Mouse (Mus musculus) limb, embryonic 15.5 days (tissue): ENCODE measurements around the gene Rmnd5b. TPM values are rescaled to one million over a fixed set of nuclear protein-coding genes. Genes with fewer than 3 reads are reported as not detected.
A peak's percentile ranks its signal among the peaks of the same experiment; 100 is the strongest.

Experiments
- ATAC-seq: fragments of 200-750 bp; cut with Nextera tagmentation; 2 replicates; pipeline ENCODE4 v1.8.0; 2017; ENCODE audit warnings: low read depth, moderate TSS enrichment; ENCODE audit not compliant: insufficient number of reproducible peaks, low FRiP score, low TSS enrichment
- H3K27ac ChIP-seq: fragments of 300-500 bp; sonication (generic); 2 replicates; pipeline ENCODE4 v1.5.1; 2015; ENCODE audit warnings: moderate library complexity, mild to moderate bottlenecking, inconsistent platforms
- H3K27me3 ChIP-seq: fragments of 300-500 bp; sonication (generic); 2 replicates; pipeline ENCODE4 v1.6.1; 2015; ENCODE audit warnings: inconsistent platforms
- H3K36me3 ChIP-seq: fragments of 300-500 bp; sonication (generic); 2 replicates; pipeline ENCODE4 v1.6.1; 2015; ENCODE audit warnings: inconsistent platforms
- H3K4me1 ChIP-seq: fragments of 300-500 bp; sonication (generic); 2 replicates; pipeline ENCODE4 v1.6.1; 2015; ENCODE audit warnings: inconsistent platforms
- H3K4me2 ChIP-seq: fragments of 300-500 bp; sonication (generic); 2 replicates; pipeline ENCODE4 v1.6.1; 2015; ENCODE audit warnings: mild to moderate bottlenecking, inconsistent platforms
- H3K4me3 ChIP-seq: fragments of 300-500 bp; sonication (generic); 2 replicates; pipeline ENCODE4 v1.5.1; 2015; ENCODE audit warnings: mild to moderate bottlenecking, inconsistent platforms
- H3K9ac ChIP-seq: fragments of 300-500 bp; sonication (generic); 2 replicates; pipeline ENCODE4 v1.6.1; 2015; ENCODE audit warnings: inconsistent platforms
- H3K9me3 ChIP-seq: fragments of 300-500 bp; sonication (generic); 2 replicates; pipeline ENCODE4 v1.6.1; 2016; ENCODE audit warnings: inconsistent platforms
- WGBS: fragments of 180-500 bp; shearing (Covaris S2); methylation state at CpG from one replicate; pipeline ENCODE4 v1.1.7; 2015; 5-methylcytosine and 5-hydroxymethylcytosine counted together
- polyA plus RNA-seq: library from polyadenylated mRNA; unstranded; fragments of >200 nt; fragmentation: Nextera tagmentation; extraction: Ambion mirVana; gene quantifications from 2 replicates; pipeline ENCODE4 v1.2.1, GENCODE M21; 2015

Rmnd5b gene
- polyA plus RNA-seq, 1 experiment from 2014 or later, result 53.2 TPM

DNA sequence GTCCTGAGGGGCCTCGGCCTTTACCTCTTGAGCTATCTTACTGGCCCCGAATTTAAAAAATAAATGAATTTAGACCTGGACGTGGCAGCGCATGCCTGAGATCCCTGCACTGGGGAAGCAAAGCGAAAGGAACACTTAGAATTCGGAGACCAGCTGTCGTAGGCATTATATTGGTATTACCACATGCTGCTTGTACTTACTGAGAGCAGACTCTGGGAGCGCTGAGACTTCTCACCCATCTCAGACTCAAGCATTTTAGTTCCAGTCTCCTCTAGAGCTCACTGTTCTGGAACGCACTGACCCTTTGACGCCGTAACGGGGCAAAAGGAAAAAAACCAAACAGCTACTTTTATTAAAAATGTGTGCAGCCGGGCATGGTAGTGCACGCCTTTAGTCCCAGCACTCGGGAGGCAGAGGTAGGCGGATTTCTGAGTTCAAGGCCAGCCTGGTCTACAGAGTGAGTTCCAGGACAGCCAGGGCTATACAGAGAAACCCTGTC, 26.2 kb upstream of the Rmnd5b start:
- no peaks in the 10 kb centered on the region for H3K36me3 ChIP-seq
- no peak overlapping the region for H3K9ac ChIP-seq
- no peak overlapping the region for H3K4me3 ChIP-seq
- H3K27me3 ChIP-seq, result no peaks in the 10 kb centered on the region
- H3K27ac ChIP-seq, result no peak overlapping the region
- no peak overlapping the region for H3K4me2 ChIP-seq
- H3K4me1 ChIP-seq, result peaks cover 21% of the 10 kb centered on the region
- no peaks in the 10 kb centered on the region for H3K9me3 ChIP-seq
- ATAC-seq, result no peak
- 75% methylated on average over 16 of the region's 16 CpGs for WGBS

DNA sequence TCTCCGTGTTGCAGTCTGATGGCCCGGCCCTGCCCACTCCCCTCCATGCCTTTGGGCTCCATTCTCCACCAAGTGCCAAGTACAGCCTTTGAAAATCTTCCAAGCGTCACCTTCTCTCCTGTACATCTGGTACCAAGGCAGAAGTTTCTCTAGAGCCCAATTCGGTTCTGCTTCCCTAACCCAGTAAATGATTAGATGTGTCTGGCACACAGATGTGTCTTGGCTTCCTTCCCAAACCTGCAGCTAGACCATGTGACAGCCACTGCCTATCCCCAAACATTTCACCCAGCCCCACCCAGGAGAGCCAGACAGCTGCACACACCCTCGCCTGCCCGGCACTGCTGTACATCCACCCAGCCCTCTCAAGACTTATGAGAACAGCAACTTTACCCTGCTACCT, 23.0 kb upstream of the Rmnd5b start:
- H3K36me3 ChIP-seq, result peaks cover 11% of the 10 kb centered on the region; the same call in 1 of the 2 replicates
- peak overlapping the region; percentile 74 for H3K27ac ChIP-seq
- no peaks in the 10 kb centered on the region for H3K9me3 ChIP-seq
- H3K4me3 ChIP-seq, result no peak overlapping the region
- H3K4me1 ChIP-seq, result peaks cover 22% of the 10 kb centered on the region
- 9% methylated on average over 6 of the region's 6 CpGs for WGBS
- ATAC-seq, result peak; percentile 79
- no peaks in the 10 kb centered on the region for H3K27me3 ChIP-seq
- H3K4me2 ChIP-seq, result no peak overlapping the region; the same call in 1 of the 2 replicates
- H3K9ac ChIP-seq, result no peak overlapping the region

DNA sequence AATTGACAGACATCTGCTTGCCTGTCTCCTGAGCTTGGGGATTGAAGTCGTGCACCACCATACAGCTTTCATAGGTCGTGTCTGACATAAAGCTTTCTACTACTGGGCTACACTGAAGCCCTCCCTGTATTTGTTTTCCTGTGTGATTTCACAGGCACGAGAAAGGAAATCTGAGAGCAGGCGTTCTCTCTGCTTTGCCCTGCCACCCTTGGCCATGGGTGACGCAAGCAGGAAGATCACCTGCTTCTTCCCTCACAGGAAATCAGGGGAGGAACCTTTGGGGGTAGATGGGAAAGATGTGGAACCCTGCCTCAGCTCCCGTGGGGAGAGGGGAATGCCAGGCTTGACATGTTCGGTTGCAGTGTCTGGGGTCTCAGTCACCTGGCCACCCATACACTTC, 22.6 kb upstream of the Rmnd5b start:
- Histone ChIP-seq H3K27me3 (no peaks in the 10 kb centered on the region), H3K9me3 (no peaks in the 10 kb centered on the region), H3K4me2 (no peak overlapping the region; the same call in 1 of the 2 replicates), H3K4me1 (peaks cover 22% of the 10 kb centered on the region), H3K36me3 (peaks cover 11% of the 10 kb centered on the region; the same call in 1 of the 2 replicates), H3K9ac (no peak overlapping the region), H3K4me3 (no peak overlapping the region), H3K27ac (peak overlapping the region; percentile 67)
- 20% methylated on average over 7 of the region's 7 CpGs for WGBS
- no peak for ATAC-seq

DNA sequence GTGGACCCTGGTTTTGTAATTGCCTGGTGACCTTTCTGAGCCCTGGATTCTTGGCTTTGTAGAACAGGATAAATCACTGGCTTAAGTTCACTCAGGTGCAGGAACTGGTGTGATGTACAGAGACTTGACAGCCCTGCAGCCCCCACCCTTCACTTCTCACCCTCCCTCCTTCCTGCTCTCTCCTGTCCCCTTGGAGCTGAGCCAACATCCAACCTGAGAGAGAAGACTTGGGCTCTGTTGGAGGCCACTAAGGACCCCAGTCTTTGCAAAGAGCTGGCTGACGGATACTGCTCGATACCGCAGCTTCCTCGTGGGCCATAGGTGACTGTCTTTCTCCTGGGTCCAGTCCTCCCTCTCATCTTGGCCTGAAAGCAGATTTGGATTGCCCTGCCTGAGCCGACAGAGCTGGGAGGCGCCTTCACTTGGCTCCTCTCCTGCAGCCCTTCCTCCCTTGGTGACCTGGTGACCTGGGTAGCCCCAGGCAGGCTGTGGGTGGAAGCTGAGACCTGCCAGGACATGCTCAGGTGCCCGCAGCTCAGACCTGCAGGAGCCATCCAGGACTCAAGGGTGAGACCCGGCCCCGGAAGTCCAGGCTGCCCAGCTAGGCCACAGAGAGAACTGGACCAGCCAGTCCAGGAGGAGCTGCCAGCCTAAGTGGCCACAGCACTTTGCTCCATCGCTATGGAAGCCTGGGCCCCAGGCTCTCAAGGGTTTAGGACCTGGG, 21.3 kb upstream of the Rmnd5b start:
- H3K27me3 ChIP-seq, result no peaks in the 10 kb centered on the region
- no peak overlapping the region for H3K4me3 ChIP-seq
- 71% methylated on average over 10 of the region's 10 CpGs for WGBS
- H3K27ac ChIP-seq, result no peak overlapping the region
- H3K36me3 ChIP-seq, result peaks cover 11% of the 10 kb centered on the region; the same call in 1 of the 2 replicates
- no peak overlapping the region for H3K4me2 ChIP-seq
- no peak for ATAC-seq
- no peak overlapping the region for H3K9ac ChIP-seq
- peaks cover 22% of the 10 kb centered on the region for H3K4me1 ChIP-seq
- no peaks in the 10 kb centered on the region for H3K9me3 ChIP-seq

DNA sequence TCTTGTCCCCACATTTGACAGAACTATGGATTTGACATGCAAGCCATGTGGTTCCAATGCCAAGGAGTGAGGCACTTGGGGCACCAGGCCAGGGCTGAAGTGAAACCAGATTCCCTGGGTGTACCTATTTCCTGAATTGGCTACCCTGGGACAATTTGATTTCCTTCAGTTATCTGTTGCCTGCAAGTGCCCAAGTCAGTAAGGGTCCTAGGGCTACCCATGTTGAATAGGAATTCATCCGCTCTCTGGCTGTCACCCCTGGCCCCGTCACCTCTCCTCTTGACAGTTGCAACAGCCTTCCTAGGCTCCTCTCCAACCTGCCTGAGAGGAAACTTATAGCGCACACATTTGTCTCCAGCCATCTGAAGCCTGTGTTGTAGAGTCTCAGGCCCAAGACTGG, 19.2 kb upstream of the Rmnd5b start:
- Histone ChIP-seq H3K9me3 (no peaks in the 10 kb centered on the region), H3K27me3 (no peaks in the 10 kb centered on the region)

DNA sequence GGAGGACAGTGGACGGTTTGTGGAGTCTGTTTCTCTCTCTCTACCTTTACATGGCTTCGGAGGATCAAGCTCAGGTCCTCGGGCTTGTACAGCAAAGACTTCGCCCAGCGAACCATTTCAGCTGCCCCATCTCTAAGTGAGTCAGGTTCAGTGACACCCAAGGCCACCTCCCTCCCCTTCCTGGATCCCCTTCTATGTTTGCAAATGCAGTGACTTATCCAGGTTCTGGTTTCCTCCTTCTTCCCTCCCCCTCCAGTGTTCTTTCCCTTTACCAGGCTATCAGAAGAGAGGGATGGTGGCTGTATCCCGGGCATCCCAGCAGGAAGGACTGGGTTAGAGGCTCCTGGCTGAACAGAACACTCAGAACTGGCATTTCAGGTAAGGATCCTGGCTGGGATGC, 18.0 kb upstream of the Rmnd5b start:
- no peak for ATAC-seq
- 83% methylated on average over 6 of the region's 6 CpGs for WGBS
- H3K27ac ChIP-seq, result no peak overlapping the region

More for the DNA sequence above, 19.2 kb upstream of the Rmnd5b start:
- Histone ChIP-seq H3K27ac (no peak overlapping the region), H3K4me1 (peaks cover 29% of the 10 kb centered on the region), H3K36me3 (peaks cover 11% of the 10 kb centered on the region; the same call in 1 of the 2 replicates), H3K9ac (no peak overlapping the region), H3K4me2 (no peak overlapping the region), H3K4me3 (no peak overlapping the region)
- WGBS, result 94% methylated on average over 3 of the region's 3 CpGs
- ATAC-seq, result no peak

DNA sequence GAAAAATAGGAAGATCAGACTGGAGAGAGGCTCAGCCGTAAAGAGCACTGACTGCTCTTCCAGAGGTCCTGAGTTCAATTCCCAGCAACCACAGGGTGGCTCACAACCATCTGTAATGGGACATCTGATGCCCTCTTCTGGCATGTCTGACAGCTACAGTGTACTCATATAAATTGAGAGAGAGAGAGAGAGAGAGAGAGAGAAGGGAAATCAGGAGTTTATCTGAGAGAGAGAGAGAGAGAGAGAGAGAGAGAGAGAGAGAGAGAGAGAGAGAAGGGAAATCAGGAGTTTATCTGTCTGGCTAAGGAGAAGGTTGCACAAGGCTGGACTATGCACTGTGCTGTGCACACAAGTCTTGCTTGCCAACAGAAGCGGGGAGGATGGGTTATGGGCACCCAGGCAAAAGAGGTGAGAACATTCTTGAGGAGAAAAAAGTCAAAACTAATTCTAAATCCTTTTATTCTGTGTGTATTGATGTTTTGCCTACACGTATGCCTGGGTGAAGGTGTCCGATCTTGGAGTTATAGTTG, 17.3 kb upstream of the Rmnd5b start:
- Histone ChIP-seq H3K4me3 (no peak overlapping the region), H3K27ac (no peak overlapping the region), H3K27me3 (no peaks in the 10 kb centered on the region), H3K36me3 (peaks cover 11% of the 10 kb centered on the region; the same call in 1 of the 2 replicates), H3K9me3 (no peaks in the 10 kb centered on the region), H3K9ac (no peak overlapping the region), H3K4me2 (no peak overlapping the region), H3K4me1 (peaks cover 30% of the 10 kb centered on the region)
- ATAC-seq, result no peak
- WGBS, result 92% methylated on average over 4 of the region's 4 CpGs

More for the DNA sequence above, 18.0 kb upstream of the Rmnd5b start:
- H3K4me3 ChIP-seq, result no peak overlapping the region
- H3K9ac ChIP-seq, result no peak overlapping the region
- peaks cover 32% of the 10 kb centered on the region for H3K4me1 ChIP-seq
- no peaks in the 10 kb centered on the region for H3K9me3 ChIP-seq
- H3K36me3 ChIP-seq, result peaks cover 11% of the 10 kb centered on the region; the same call in 1 of the 2 replicates
- no peaks in the 10 kb centered on the region for H3K27me3 ChIP-seq
- no peak overlapping the region for H3K4me2 ChIP-seq

DNA sequence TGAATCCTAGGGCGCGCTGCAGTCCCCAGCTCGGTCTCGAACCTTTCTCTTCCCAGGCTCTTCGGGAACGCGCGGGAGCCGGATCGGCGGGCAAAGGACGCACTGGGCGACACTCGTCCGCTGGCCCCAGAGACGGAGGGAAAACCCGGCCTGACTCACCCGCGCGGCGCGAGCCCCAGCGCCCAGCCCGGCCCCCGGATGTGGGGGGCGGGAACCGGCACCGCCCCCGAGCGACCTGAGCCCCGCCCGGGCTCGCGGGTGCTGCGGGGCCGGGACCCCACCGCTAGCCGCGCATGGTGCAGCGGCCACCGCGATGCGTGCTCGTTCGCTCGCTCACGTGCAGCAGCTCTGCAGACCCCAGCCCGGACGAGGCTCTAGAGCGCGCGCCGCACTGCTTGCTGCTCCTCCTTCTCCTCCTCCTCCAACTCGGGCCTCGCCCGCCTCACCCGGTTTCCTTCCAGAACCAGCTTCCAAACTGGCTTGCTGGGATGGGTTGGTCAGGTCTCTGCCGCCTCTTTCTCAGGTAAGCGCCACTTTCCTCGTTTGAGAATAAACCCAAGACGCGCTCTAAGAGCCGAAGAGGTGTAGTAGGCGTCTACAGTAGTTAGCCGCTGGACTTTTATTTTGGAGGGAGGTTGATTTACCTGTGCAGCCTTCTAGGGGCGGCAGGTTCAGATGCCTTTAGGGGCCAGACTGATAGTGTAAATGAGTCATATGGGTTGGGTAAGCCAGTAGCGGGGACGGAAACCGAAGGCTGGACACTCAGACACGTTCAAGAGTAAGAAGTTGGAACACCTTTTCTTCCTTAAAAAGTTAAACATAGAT, 15.2 kb upstream of the Rmnd5b start, which contains the start of the genes N4bp3 and D930048N14Rik:
N4bp3 (minus strand) TSS at position 152 of the 825 bp plus-strand sequence.
D930048N14Rik (plus strand) TSS at position 264 of the 825 bp plus-strand sequence.
- H3K27me3 ChIP-seq, result no peaks in the 10 kb centered on the region
- WGBS, result under 1% methylated on average over 68 of the region's 70 CpGs
- peak within 1 kb of the TSS; percentile 76 for H3K9ac ChIP-seq
- peaks cover 29% of the 10 kb centered on the region for H3K4me1 ChIP-seq
- H3K4me2 ChIP-seq, result peak within 1 kb of the TSS; percentile 92
- H3K27ac ChIP-seq, result peak within 1 kb of the TSS; percentile 80
- H3K9me3 ChIP-seq, result no peaks in the 10 kb centered on the region
- H3K36me3 ChIP-seq, result peaks cover 7% of the 10 kb centered on the region; the same call in 1 of the 2 replicates
- ATAC-seq, result peak; percentile 66
- peak within 1 kb of the TSS; percentile 67 for H3K4me3 ChIP-seq

DNA sequence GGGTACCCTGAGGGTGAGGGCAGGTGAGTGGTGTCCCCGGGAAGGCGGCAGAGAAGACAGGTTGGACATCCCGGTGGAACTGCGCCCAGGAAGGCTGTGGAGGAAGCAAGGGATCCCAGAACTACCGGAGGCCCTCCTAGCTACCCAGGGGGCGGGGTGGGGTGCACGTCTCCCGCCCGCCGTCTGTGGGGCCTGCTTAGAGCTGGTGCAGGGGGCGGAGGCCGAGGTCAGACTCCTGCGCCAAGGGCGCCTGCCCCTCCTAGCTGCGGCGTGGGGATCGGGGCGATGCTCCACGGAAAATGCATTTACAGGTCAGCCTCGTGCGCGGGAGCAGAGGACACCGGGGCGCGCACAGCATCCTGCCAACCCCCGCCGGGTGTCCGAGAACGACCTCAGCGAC, 14.6 kb upstream of the Rmnd5b start:
- Histone ChIP-seq H3K9me3 (no peaks in the 10 kb centered on the region), H3K4me2 (peak overlapping the region; percentile 92), H3K4me3 (peak overlapping the region; percentile 67), H3K4me1 (peaks cover 33% of the 10 kb centered on the region), H3K9ac (peak overlapping the region; percentile 76), H3K36me3 (peaks cover 8% of the 10 kb centered on the region), H3K27me3 (no peaks in the 10 kb centered on the region), H3K27ac (peak overlapping the region; percentile 80)
- 1% methylated on average over 30 of the region's 30 CpGs for WGBS
- peak; percentile 16; the same call in 1 of the 2 replicates for ATAC-seq

DNA sequence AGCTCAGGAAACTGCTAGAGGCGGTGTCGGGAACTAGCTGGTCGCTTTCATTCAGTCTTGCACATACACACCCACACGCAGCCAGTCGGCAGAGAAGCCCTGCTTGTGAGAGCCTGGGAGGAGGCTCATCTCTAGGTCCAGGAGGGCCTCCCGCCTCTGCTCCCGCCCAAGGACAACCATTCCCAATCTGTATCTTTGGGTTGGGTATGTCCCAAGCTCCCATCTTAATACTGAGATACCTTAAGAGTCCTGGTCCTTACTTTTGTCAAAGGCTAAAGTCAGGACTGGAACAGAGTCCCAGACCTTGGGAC, 14.1 kb upstream of the Rmnd5b start:
- H3K27ac ChIP-seq, result peak overlapping the region; percentile 80
- H3K27me3 ChIP-seq, result no peaks in the 10 kb centered on the region
- ATAC-seq, result no peak
- H3K4me1 ChIP-seq, result peaks cover 35% of the 10 kb centered on the region
- peaks cover 9% of the 10 kb centered on the region for H3K36me3 ChIP-seq
- H3K4me2 ChIP-seq, result peak overlapping the region; percentile 92
- peak overlapping the region; percentile 67 for H3K4me3 ChIP-seq
- H3K9ac ChIP-seq, result peak overlapping the region; percentile 76
- WGBS, result under 1% methylated on average over 7 of the region's 7 CpGs
- no peaks in the 10 kb centered on the region for H3K9me3 ChIP-seq

DNA sequence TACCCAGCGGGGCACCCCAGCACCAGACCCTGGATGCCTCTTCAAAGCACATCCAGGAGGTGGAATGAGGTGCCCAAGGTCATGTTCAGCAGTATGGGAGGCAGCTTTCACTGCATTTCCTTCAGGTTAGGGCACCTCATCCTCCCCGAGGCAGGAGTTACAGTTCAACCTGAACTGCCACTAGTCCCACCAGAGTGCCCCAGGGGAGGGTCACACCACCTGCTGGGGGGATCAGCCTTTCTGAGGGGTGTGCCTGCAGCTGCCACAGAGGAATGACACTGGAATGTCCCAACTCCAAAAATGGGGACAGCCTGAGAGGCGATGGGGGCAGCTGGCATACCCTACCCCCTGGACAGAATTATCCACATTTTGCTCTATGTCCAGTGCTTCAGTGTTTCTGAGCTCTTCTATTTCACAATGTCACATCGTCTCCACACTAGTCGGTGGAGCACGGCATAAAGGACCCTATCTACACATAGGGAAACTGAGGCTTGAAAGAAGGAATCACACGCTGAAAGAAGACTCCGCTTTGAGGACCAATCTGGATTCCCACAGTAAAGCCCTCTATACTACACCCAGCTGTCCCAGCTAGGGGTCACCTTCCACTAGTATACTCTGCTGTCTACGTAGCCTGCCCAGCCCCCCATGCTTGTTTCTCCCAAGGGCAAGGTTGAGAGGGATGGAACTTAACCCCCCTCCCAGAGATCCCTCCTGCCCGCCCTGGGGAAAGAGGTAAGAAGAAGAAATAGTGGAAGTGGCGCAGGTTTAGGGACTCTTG, 13.6 kb upstream of the Rmnd5b start:
- ATAC-seq, result no peak
- 34% methylated on average over 11 of the region's 11 CpGs for WGBS
- Histone ChIP-seq H3K4me3 (peak overlapping the region; percentile 67), H3K9me3 (no peaks in the 10 kb centered on the region), H3K4me1 (peaks cover 35% of the 10 kb centered on the region), H3K4me2 (peak overlapping the region; percentile 92), H3K27ac (peak overlapping the region; percentile 80), H3K27me3 (no peaks in the 10 kb centered on the region), H3K36me3 (peaks cover 11% of the 10 kb centered on the region), H3K9ac (peak overlapping the region; percentile 76)
